Comparison of ENCODE assay signal across 20 mouse cellular contexts in genomic region chr1:58268231-58268630, GRCm38 (mm10). TPM values are rescaled to one million over a fixed set of nuclear protein-coding genes. Genes with fewer than 3 reads are reported as not detected.
"Had no signal": no experiment of that assay in that cellular context is flagged by ENCODE, and none has a peak within 500 bp of the region (broad histone marks: within the 10 kb centered on the region; RNA-seq: fewer than 3 reads in every experiment).

No protein-coding gene starts in this region.

- H3K27ac ChIP-seq: kidney, postnatal 0 days; limb, embryonic 15.5 days; midbrain, embryonic 13.5 days; neural tube, embryonic 15.5 days had no signal

- ATAC-seq: midbrain, embryonic 13.5 days had no signal

- DNase-seq: kidney, adult 11 months; kidney, adult 9 months; kidney, postnatal 36 days; layer of hippocampus, adult 9-11 months; layer of hippocampus, postnatal 36 days; lung, adult 18-20 months; right cerebral cortex, adult 18-20 months; right cerebral cortex, postnatal 25 days; thymus, adult 2 months; thymus, postnatal 25 days had no signal

- H3K9me3 ChIP-seq: limb, embryonic 15.5 days; midbrain, embryonic 13.5 days; neural tube, embryonic 15.5 days had no signal

- H3K27me3 ChIP-seq: limb, embryonic 15.5 days; midbrain, embryonic 13.5 days; neural tube, embryonic 15.5 days had no signal

- H3K4me1 ChIP-seq: limb, embryonic 15.5 days; midbrain, embryonic 13.5 days; neural tube, embryonic 15.5 days had no signal

- H3K9ac ChIP-seq: limb, embryonic 15.5 days; midbrain, embryonic 13.5 days; neural tube, embryonic 15.5 days had no signal

- H3K4me3 ChIP-seq: limb, embryonic 15.5 days; midbrain, embryonic 13.5 days; myocyte; neural tube, embryonic 15.5 days had no signal

- H3K36me3 ChIP-seq: limb, embryonic 15.5 days; midbrain, embryonic 13.5 days; neural tube, embryonic 15.5 days had no signal

- H3K4me2 ChIP-seq: limb, embryonic 15.5 days; midbrain, embryonic 13.5 days; neural tube, embryonic 15.5 days had no signal

RNA-seq across cellular contexts. Expression of gene Aox2, which starts 9.9 kb away (rescaled TPM):
- total RNA-seq: layer of hippocampus, adult 18-20 months; layer of hippocampus, postnatal 36 days; left cerebral cortex, postnatal 25 days had no signal
- polyA plus RNA-seq: limb, embryonic 11.5 days; lung, embryonic 16.5 days; myocyte; neural tube, embryonic 11.5 days had no signal

RNA-seq across cellular contexts. Expression of gene Aox4, which starts 58.0 kb away (rescaled TPM):
- polyA plus RNA-seq: myocyte had no signal
